Mouse (Mus musculus): ENCODE measurements around the gene Vmac.

GRCm38 (mm10) chr17:56682880-56683279, 34.9 kb downstream of the Vmac start:
- TF ChIP-seq CTCF (IDR thresholded peaks at IDR 0.05; ENCODE audit: borderline replicate concordance, control insufficient read depth, extremely low read depth, insufficient read depth, low read length, poor library complexity) = no peak
- TF ChIP-seq POLR2A (IDR thresholded peaks at IDR 0.05; ENCODE audit: control insufficient read depth, extremely low read depth, insufficient read depth, low read length, poor library complexity) = no peak

All from thymus, adult 2 months (tissue).